Mouse (Mus musculus): ENCODE results near the gene Sdf4.

The Sdf4 gene

GRCm38 (mm10) chr4:156057702-156058101, 65.0 kb downstream of the Sdf4 start:
- no peak for DNase-seq

GRCm38 (mm10) chr4:156058826-156059225, 66.2 kb downstream of the Sdf4 start:
- DNase-seq = no peak

- DNase-seq = no peak
These were observed 66.6 kb downstream of the Sdf4 start, which contains the start of gene Ttll10 for GRCm38 (mm10) chr4:156059261-156059660. Ttll10 (minus strand) TSS chr4:156059414.

GRCm38 (mm10) chr4:156059713-156060112, 67.0 kb downstream of the Sdf4 start:
- DNase-seq = no peak

All from heart, adult 11 months (tissue).